Mouse (Mus musculus) retina, embryonic 14.5 days (tissue): Measurements from ENCODE around the gene Pld3.
A peak's percentile ranks its signal among the peaks of the same experiment; 100 is the strongest.

Experiments used
- DNase-seq: peaks from one replicate; pipeline ENCODE4 v3.0.0-alpha.2; 2015; ENCODE audit warnings: low spot score

The Pld3 gene

GRCm38 (mm10) chr7:27552931-27553513 is at the start of gene Pld3, which contains the start of gene 2310022A10Rik:
Gene Pld3 (minus strand): TSS chr7:27553218.
Gene 2310022A10Rik (plus strand): TSS chr7:27553233.
- DNase-seq: peak; percentile 94

GRCm38 (mm10) chr7:27602161-27602560 is 49.1 kb upstream of the Pld3 start:
- DNase-seq: no peak

GRCm38 (mm10) chr7:27601628-27602027 is 48.6 kb upstream of the Pld3 start:
- no peak for DNase-seq

GRCm38 (mm10) chr7:27598053-27598452 is 45.0 kb upstream of the Pld3 start:
- DNase-seq: no peak

- peak; percentile 34 for DNase-seq
Measured at GRCm38 (mm10) chr7:27596586-27597503, 43.8 kb upstream of the Pld3 start.

GRCm38 (mm10) chr7:27592934-27593645 is 40.1 kb upstream of the Pld3 start:
- no peak for DNase-seq

GRCm38 (mm10) chr7:27592217-27592929 is 39.4 kb upstream of the Pld3 start:
- DNase-seq: no peak

- DNase-seq: peak; percentile 95
Measured at GRCm38 (mm10) chr7:27591266-27592216, 38.5 kb upstream of the Pld3 start, which contains the start of gene Akt2. Gene Akt2 (plus strand): TSS chr7:27591552.

- DNase-seq: no peak
Measured at GRCm38 (mm10) chr7:27590566-27591213, 37.7 kb upstream of the Pld3 start.

GRCm38 (mm10) chr7:27590088-27590487 is 37.1 kb upstream of the Pld3 start:
- DNase-seq: no peak

- DNase-seq: no peak
Measured at GRCm38 (mm10) chr7:27587741-27588140, 34.7 kb upstream of the Pld3 start.

- no peak for DNase-seq
Measured at GRCm38 (mm10) chr7:27586861-27587260, 33.8 kb upstream of the Pld3 start.

GRCm38 (mm10) chr7:27580380-27581174 is 27.6 kb upstream of the Pld3 start:
- no peak for DNase-seq

- no peak for DNase-seq
Measured at GRCm38 (mm10) chr7:27578465-27578864, 25.4 kb upstream of the Pld3 start.

- DNase-seq: no peak
Measured at GRCm38 (mm10) chr7:27577589-27577988, 24.6 kb upstream of the Pld3 start.

- DNase-seq: peak; percentile 28
Measured at GRCm38 (mm10) chr7:27576914-27577313, 23.9 kb upstream of the Pld3 start.

GRCm38 (mm10) chr7:27574124-27574880 is 21.3 kb upstream of the Pld3 start:
- no peak for DNase-seq

- no peak for DNase-seq
Measured at GRCm38 (mm10) chr7:27572133-27572532, 19.1 kb upstream of the Pld3 start.
